Comparison of ENCODE assay signal across 13 mouse cellular contexts in the genomic region with DNA sequence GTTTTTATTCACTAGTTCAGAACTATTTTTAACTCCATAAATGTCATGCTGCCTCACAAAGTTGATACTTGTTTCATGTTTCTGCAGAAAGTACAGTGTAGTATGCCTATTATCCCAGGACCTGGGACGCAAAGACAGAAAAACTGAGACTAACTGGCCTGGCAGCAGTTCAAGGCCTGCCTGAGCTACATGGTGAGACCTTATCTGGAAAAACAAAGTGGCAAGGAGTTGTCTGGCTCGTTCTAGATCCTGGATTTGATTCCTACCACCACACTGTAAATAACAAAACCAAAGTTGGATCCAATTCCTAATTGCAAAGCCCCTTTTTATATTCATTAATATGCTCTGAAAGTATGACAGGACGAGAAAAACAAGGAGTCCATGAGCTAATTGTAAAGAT. TPM values are rescaled to one million over a fixed set of nuclear protein-coding genes. Genes with fewer than 3 reads are reported as not detected.
DNase-seq lines count a peak whose midpoint lies in the region; ATAC-seq lines count a peak whose summit lies in the region.
"Had no signal": no experiment of that assay in that cellular context is flagged by ENCODE, and none has a peak within 500 bp of the region (broad histone marks: within the 10 kb centered on the region; RNA-seq: fewer than 3 reads in every experiment).

No protein-coding gene starts in this region.

- no peaks in the 10 kb centered on the region for H3K27me3 ChIP-seq in megakaryocyte, embryonic 14.5 days (replicated peaks)
- H3K27me3 ChIP-seq: hindbrain, embryonic 15.5 days; liver, embryonic 15.5 days had no signal

- peaks cover 32% of the 10 kb centered on the region for H3K4me1 ChIP-seq in megakaryocyte, embryonic 14.5 days
- H3K4me1 ChIP-seq: hindbrain, embryonic 15.5 days had no signal

- no peaks in the 10 kb centered on the region for H3K9me3 ChIP-seq in megakaryocyte, embryonic 14.5 days
- H3K9me3 ChIP-seq: hindbrain, embryonic 15.5 days; liver, embryonic 15.5 days had no signal

- peaks cover 12% of the 10 kb centered on the region for H3K36me3 ChIP-seq in megakaryocyte, embryonic 14.5 days (replicated peaks; ENCODE audit: low read length)
- H3K36me3 ChIP-seq: hindbrain, embryonic 15.5 days; liver, embryonic 15.5 days had no signal

- intact Hi-C loops in left cerebral cortex, postnatal 10 days (cut with DNase I), result no loop called here

- peak overlapping the region; percentile 21 for H3K4me3 ChIP-seq in megakaryocyte, embryonic 14.5 days (replicated peaks)
- H3K4me3 ChIP-seq: hindbrain, embryonic 15.5 days; liver, embryonic 15.5 days had no signal

- peak; percentile 58 for ATAC-seq in frontal cortex, adult (ENCODE audit: low TSS enrichment)
- ATAC-seq in megakaryocyte, adult 5-6 weeks (ENCODE audit: poor library complexity, severe bottlenecking), result no peak

- DNase-seq in frontal cortex, postnatal 10 days (ENCODE audit: low spot score in 2 of 2), result no peak
- peak; percentile 77 to 79 for DNase-seq in adrenal gland, postnatal 36 days
- peak; percentile 48 for DNase-seq in testis, postnatal 14 days (ENCODE audit: low spot score)
- DNase-seq in thymus, postnatal 14 days, result no peak
- no peak for DNase-seq in left cerebral cortex, postnatal 10 days (ENCODE audit: extremely low spot score in 1 of 2, low spot score in 2 of 2)
- DNase-seq: layer of hippocampus, adult 9-11 months; left cerebral cortex, postnatal 4 days; lung, postnatal 4 days had no signal

RNA-seq across cellular contexts. Expression of gene Pkn2, which starts 25.0 kb away (rescaled TPM):
- polyA plus RNA-seq in megakaryocyte, embryonic 14.5 days (2012; ENCODE audit: insufficient read depth, low replicate concordance), result 8.2 and 23.6 TPM in 2 replicates
- 34.1 and 39.6 TPM in 2 replicates for total RNA-seq in megakaryocyte, adult 5-6 weeks (2015)
- 45.2 and 45.5 TPM in 2 replicates for total RNA-seq in megakaryocyte, adult 5-6 weeks (2017)
- total RNA-seq in adrenal gland, postnatal 36 days (2021), result 10 to 100 TPM; 72.5 to 78.5 TPM
- total RNA-seq in left cerebral cortex, postnatal 10 days (2021), result 10 to 100 TPM; 24.3 to 24.8 TPM

Comparison
In these comparisons a context has a peak if more than half of its experiments do, and no peak if none do; other contexts are left out.
1. DNase-seq: peak in adrenal gland, postnatal 36 days (2 of 2) and testis, postnatal 14 days (single experiment); none in frontal cortex, postnatal 10 days (0 of 2), thymus, postnatal 14 days (single experiment) and left cerebral cortex, postnatal 10 days (0 of 2).